Mouse (Mus musculus) kidney, embryonic 16.5 days (tissue): ENCODE results near the gene Neo1. TPM values are rescaled to one million over a fixed set of nuclear protein-coding genes. Genes with fewer than 3 reads are reported as not detected.

Source experiments
- ATAC-seq: fragments of 200-750 bp; cut with Nextera tagmentation; 2 replicates; pipeline ENCODE4 v1.8.0; 2017; ENCODE audit warnings: moderate TSS enrichment; ENCODE audit not compliant: low FRiP score, low TSS enrichment
- H3K27ac ChIP-seq: fragments of 300-500 bp; sonication (generic); 2 replicates; pipeline ENCODE4 v1.5.1; 2014; ENCODE audit warnings: low read length
- H3K27me3 ChIP-seq: fragments of 300-500 bp; sonication (generic); 2 replicates; pipeline ENCODE4 v1.6.1; 2014; ENCODE audit warnings: low read length, control low read depth, mixed read lengths; ENCODE audit not compliant: insufficient read depth
- H3K36me3 ChIP-seq: fragments of 300-500 bp; sonication (generic); 2 replicates; pipeline ENCODE4 v1.6.1; 2014; ENCODE audit warnings: low read length, control low read depth, mixed read lengths; ENCODE audit not compliant: insufficient read depth
- H3K4me1 ChIP-seq: fragments of 300-500 bp; sonication (generic); 2 replicates; pipeline ENCODE4 v1.6.1; 2014; ENCODE audit warnings: low read length, control low read depth, mixed read lengths; ENCODE audit not compliant: insufficient read depth
- H3K4me2 ChIP-seq: fragments of 300-500 bp; sonication (generic); replicated peaks from 2 replicates; pipeline ENCODE4 v1.6.1; 2014; ENCODE audit warnings: low read depth, low read length
- H3K4me3 ChIP-seq: fragments of 300-500 bp; sonication (generic); 2 replicates; pipeline ENCODE4 v1.5.1; 2014; ENCODE audit warnings: mild to moderate bottlenecking, low read length
- H3K9ac ChIP-seq: fragments of 300-500 bp; sonication (generic); replicated peaks from 2 replicates; pipeline ENCODE4 v1.6.1; 2014; ENCODE audit warnings: low read length
- H3K9me3 ChIP-seq: fragments of 300-500 bp; sonication (generic); 2 replicates; pipeline ENCODE4 v1.6.1; 2016; ENCODE audit warnings: low read length, control low read depth
- WGBS: fragments of 180-500 bp; shearing (Covaris S2); extraction: QIAGEN DNeasy Blood & Tissue Kit; methylation state at CpG from one replicate; pipeline ENCODE4 v1.1.7; 2014; 5-methylcytosine and 5-hydroxymethylcytosine counted together
- polyA plus RNA-seq: library from polyadenylated mRNA; unstranded; fragments of >200 nt; fragmentation: Nextera tagmentation; extraction: Ambion mirVana; gene quantifications from 2 replicates; pipeline ENCODE4 v1.2.1, GENCODE M21; 2015

Gene Neo1
- polyA plus RNA-seq, 1 experiment from 2014 or later = 33.2 TPM

DNA sequence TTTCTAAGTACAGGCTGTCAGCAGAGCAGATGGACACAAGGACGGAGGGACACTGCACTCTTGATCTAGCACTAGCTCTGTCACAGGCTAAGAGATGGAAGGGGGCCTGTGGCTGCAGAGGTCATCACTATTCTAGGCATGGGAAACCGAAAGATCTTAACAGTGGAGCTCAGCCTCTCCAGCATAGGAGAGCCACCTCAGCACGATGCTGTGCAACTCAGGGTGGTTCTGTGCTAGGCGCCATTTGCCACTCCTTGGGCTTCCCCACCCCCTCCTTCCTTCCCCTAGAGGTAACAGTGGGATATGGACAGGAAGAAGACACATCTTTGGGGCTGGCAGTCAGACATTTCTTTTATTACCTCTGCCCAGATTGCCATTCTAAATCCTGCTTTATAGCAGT lies 161.9 kb downstream of the Neo1 start:
- no peak overlapping the region for H3K4me3 ChIP-seq
- no peaks in the 10 kb centered on the region for H3K4me1 ChIP-seq
- H3K27me3 ChIP-seq = no peaks in the 10 kb centered on the region
- no peak overlapping the region for H3K27ac ChIP-seq
- ATAC-seq = no peak
- no peak overlapping the region for H3K9ac ChIP-seq
- H3K36me3 ChIP-seq = peaks cover 28% of the 10 kb centered on the region
- no peak overlapping the region for H3K4me2 ChIP-seq
- WGBS = 83% methylated on average over 4 of the region's 4 CpGs
- H3K9me3 ChIP-seq = no peaks in the 10 kb centered on the region

DNA sequence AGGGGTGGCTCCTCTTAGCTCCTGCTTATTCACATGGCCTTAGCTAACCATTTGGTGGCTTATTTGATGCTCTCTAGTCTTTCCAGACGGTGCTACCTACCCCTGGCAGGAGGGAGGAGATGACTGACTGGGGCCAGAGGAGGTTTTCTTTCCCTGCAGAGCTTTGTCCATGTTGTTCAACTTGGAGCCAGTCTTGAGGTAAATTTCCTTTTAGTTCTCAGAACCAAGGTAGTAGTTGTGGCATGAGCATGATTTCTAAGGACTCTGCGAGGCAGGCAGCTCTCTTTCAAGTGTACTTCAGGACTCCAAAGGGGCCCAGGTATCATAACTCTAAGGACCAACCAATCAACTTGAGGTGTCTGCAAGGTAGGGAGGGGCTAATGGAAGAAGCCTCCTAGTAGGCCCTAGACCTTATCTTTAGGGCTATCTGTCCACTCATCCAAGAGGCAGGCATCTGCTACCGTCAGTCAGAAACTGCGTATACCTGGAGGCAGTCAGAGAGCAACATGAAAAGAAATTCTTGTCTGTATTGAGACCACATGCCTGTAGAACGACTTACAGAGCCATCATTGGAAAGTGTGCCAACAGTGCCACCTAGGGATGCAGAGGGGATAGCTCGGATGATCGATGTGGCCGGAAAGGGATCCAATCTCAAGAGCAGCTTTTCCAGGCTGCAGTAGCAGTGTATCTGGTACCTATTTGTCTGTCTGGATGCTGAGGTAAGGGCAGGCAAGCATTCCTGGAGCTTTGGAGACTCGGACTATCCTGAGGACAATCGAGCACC lies 162.5 kb downstream of the Neo1 start:
- WGBS = 49% methylated on average over 10 of the region's 10 CpGs
- Histone ChIP-seq H3K9me3 (no peaks in the 10 kb centered on the region), H3K4me1 (no peaks in the 10 kb centered on the region), H3K9ac (no peak overlapping the region), H3K4me3 (no peak overlapping the region), H3K27ac (no peak overlapping the region), H3K27me3 (no peaks in the 10 kb centered on the region), H3K4me2 (no peak overlapping the region), H3K36me3 (peaks cover 28% of the 10 kb centered on the region)
- ATAC-seq = no peak

DNA sequence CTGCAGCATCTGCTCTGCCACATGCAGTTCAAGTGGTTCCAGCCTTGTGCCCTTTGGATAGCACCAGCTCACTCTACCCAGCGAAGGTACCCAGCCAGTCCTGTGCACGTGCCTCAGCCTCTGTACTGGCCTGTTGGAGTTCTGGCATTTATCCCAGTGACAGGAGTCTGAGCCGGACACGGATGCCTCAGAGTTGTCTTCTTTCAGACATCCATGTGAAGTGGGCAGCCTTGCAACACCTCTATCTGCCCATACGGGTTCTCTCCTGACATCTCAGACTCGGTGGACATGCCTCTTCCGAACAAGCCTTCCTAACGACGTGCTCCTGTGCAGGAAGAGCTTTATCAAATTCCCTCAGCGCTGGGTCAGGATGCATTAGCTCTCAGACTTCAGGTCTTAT lies 165.1 kb downstream of the Neo1 start:
- H3K27ac ChIP-seq = no peak overlapping the region
- H3K9ac ChIP-seq = no peak overlapping the region
- ATAC-seq = no peak
- WGBS = 75% methylated on average over 10 of the region's 10 CpGs
- H3K36me3 ChIP-seq = peaks cover 12% of the 10 kb centered on the region; the same call in 1 of the 2 replicates
- H3K4me1 ChIP-seq = no peaks in the 10 kb centered on the region
- no peak overlapping the region for H3K4me3 ChIP-seq
- H3K4me2 ChIP-seq = no peak overlapping the region
- no peaks in the 10 kb centered on the region for H3K9me3 ChIP-seq
- no peaks in the 10 kb centered on the region for H3K27me3 ChIP-seq

DNA sequence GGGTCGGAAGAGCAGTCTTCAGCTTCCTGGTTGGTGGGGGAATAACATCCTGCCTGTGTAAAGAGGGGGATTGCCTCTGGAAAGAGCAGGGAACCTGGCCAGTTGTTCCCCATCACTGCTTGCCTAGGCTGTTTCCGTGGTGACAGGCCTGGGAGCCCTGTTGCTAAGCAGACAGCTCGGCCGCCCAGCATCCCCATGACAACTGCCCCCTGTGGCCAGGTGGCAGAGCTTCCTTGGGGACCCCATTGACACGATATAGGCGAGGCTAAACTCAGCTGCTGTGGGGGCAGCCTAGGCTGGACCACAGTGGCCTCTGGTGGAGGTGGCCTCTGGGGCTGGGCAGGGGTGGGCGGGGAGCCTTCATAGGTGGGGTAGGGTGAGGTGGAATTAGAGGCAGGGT lies 172.4 kb downstream of the Neo1 start:
- Histone ChIP-seq H3K36me3 (no peaks in the 10 kb centered on the region), H3K27ac (no peak overlapping the region), H3K4me2 (no peak overlapping the region), H3K4me1 (peaks cover 10% of the 10 kb centered on the region), H3K9me3 (no peaks in the 10 kb centered on the region), H3K4me3 (no peak overlapping the region), H3K9ac (no peak overlapping the region), H3K27me3 (no peaks in the 10 kb centered on the region)
- ATAC-seq = no peak
- WGBS = 35% methylated on average over 7 of the region's 7 CpGs

DNA sequence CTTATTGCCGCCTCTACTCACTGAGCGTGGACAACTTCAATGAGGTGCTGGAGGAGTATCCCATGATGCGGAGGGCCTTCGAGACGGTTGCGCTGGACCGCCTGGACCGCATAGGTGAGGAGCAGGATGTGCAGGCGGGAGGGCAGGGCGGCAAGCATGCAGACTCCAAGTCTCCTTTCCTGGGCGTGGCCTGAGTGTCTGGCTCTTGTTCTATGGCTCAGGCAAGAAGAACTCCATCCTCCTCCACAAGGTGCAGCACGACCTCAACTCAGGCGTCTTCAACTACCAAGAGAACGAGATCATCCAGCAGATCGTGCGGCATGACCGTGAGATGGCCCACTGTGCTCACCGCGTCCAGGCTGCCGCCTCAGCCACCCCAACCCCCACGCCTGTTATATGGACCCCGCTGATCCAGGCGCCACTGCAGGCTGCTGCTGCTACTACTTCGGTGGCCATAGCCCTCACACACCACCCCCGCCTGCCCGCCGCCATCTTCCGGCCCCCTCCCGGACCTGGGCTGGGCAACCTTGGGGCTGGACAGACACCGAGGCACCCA lies 177.1 kb downstream of the Neo1 start:
- Histone ChIP-seq H3K36me3 (no peaks in the 10 kb centered on the region), H3K9ac (peak overlapping the region; percentile 9; the same call in 1 of the 2 replicates), H3K4me1 (peaks cover 12% of the 10 kb centered on the region), H3K4me3 (peak overlapping the region; percentile 31), H3K27ac (no peak overlapping the region), H3K4me2 (peak overlapping the region; percentile 59), H3K27me3 (no peaks in the 10 kb centered on the region), H3K9me3 (no peaks in the 10 kb centered on the region)
- WGBS = 16% methylated on average over 30 of the region's 30 CpGs
- peak; percentile 46 for ATAC-seq

DNA sequence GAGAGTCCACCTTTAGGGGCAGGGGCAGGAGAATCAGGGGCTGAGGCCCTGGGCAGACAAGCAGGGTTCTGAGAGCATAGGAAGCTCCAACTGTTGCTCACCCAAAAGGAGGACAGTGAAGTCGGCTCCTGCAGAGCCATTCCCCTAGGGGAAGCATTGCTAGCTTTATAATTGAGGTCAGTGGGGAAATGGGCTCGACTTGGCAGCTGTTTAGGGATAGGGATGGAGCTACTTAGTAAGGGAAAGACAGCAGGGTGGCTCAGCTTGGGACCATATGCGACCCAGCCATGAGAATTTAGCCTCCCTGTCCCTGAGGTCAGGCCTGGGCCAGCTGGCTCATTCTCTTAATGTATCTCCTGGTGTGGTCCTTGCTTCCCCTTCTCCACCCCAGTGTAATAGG lies 181.3 kb downstream of the Neo1 start:
- H3K4me2 ChIP-seq = no peak overlapping the region
- H3K36me3 ChIP-seq = no peaks in the 10 kb centered on the region
- H3K9me3 ChIP-seq = no peaks in the 10 kb centered on the region
- ATAC-seq = no peak
- H3K9ac ChIP-seq = no peak overlapping the region
- 57% methylated on average over 3 of the region's 3 CpGs for WGBS
- no peak overlapping the region for H3K4me3 ChIP-seq
- H3K27ac ChIP-seq = no peak overlapping the region
- peaks cover 12% of the 10 kb centered on the region for H3K4me1 ChIP-seq
- no peaks in the 10 kb centered on the region for H3K27me3 ChIP-seq

DNA sequence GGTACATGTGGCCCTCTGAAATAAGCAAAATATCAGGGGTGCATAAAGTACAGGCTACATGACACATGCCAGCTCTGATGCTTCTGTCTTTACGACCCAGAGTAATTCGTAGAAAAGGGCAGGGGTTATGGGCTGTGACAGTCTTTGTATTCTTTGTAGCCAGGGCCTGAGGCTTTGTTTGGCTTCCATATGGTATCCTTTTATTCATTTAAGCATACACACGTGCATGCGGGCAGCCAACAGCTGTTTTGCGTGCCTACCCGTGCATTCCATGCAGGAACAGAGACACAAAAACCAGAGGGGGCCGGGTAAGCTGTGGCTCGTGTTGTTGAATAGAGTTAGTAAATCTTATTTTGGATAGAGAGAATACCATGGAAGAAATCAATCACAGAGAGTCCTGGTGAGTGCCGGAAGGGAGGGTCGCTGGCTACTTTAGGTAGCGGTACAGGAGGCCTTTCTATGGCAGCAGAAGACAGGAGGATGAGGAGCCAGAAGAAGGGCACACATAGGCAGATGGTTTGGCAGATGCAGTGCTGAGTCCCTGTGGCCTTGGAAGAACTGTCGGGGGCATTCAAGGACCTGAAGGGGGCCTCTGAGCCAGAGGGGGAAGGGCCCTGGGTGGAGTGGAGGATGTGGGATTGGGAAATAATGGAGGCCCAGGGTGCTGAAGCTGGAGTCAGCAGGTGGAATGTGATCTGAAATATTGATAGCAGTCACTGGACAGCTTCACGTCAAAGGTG lies 186.5 kb downstream of the Neo1 start:
- Histone ChIP-seq H3K36me3 (no peaks in the 10 kb centered on the region), H3K27ac (no peak overlapping the region), H3K9me3 (no peaks in the 10 kb centered on the region), H3K4me3 (no peak overlapping the region), H3K27me3 (no peaks in the 10 kb centered on the region), H3K9ac (no peak overlapping the region), H3K4me2 (no peak overlapping the region), H3K4me1 (no peaks in the 10 kb centered on the region)
- no peak for ATAC-seq
- 58% methylated on average over 13 of the region's 13 CpGs for WGBS

DNA sequence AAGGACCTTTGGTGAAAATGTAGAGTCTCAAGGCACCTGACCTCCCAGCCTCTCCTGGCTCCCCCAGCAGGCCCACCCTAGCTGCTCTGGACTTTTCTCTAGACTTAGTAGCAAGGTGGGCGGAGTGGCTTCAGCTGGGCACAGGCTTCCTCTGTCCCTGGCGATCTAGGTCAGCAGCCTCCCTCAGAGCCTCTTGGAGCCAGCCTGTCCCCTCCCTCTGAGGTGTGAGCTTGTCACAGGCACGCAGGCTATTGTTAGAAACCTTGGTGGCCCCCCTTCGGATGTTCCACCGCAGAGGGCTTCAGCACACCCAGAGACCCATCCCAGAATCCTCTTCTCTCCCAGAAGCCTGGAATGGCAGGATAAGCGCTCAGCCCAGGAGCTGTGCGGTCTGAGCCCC lies 188.6 kb downstream of the Neo1 start:
- Histone ChIP-seq H3K4me3 (no peak overlapping the region), H3K27me3 (no peaks in the 10 kb centered on the region), H3K9ac (no peak overlapping the region), H3K36me3 (no peaks in the 10 kb centered on the region), H3K27ac (no peak overlapping the region), H3K4me1 (no peaks in the 10 kb centered on the region), H3K4me2 (no peak overlapping the region), H3K9me3 (no peaks in the 10 kb centered on the region)
- WGBS = 70% methylated on average over 7 of the region's 7 CpGs
- no peak for ATAC-seq

DNA sequence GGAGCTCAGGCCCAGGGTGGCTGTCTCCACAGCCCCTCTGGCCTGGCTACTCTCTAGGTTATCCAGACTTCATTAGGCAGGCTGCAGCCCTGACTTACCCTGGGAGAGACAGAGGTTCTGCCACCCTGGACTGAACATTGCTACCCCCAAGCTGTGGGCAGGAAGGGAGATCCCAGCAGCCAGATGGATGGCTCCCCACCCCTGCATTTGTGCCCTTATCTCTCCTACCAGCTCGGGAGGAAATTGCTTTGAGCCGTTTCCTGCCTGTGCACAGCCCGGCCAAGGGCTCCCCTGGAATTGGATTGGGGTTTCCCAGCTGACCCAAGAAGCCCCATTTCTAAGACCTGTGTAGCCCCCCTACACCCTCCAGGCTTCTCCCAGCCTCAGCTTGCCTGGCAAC lies 189.2 kb downstream of the Neo1 start:
- WGBS = 49% methylated on average over 3 of the region's 3 CpGs
- Histone ChIP-seq H3K9me3 (no peaks in the 10 kb centered on the region), H3K4me2 (no peak overlapping the region), H3K27ac (no peak overlapping the region), H3K4me3 (no peak overlapping the region), H3K27me3 (no peaks in the 10 kb centered on the region), H3K4me1 (no peaks in the 10 kb centered on the region), H3K9ac (no peak overlapping the region), H3K36me3 (no peaks in the 10 kb centered on the region)
- no peak for ATAC-seq

DNA sequence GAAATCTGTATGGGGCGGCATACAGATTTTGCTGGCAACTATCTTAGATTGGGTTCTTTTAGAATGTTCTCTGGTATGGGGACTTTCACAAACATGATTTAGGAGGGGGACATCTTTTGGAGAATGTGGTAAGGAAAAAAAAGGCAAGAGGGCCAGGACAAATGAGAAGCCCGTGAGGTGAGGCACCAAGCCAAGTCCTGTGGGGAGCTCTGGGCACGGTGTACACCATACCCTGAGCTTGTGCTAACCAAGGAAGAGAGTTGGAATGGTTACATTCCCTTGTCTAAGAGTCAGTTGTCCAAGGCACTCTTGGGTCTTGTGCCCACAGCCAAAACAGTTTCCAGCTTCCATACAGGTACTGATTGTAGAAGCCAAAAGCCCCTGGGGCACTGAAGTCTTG lies 191.6 kb downstream of the Neo1 start:
- Histone ChIP-seq H3K27me3 (no peaks in the 10 kb centered on the region), H3K9me3 (no peaks in the 10 kb centered on the region), H3K36me3 (no peaks in the 10 kb centered on the region), H3K4me1 (no peaks in the 10 kb centered on the region), H3K4me2 (no peak overlapping the region), H3K9ac (no peak overlapping the region), H3K27ac (no peak overlapping the region), H3K4me3 (no peak overlapping the region)
- WGBS = 83% methylated on average over 3 of the region's 3 CpGs
- no peak for ATAC-seq
